Mouse (Mus musculus) kidney, postnatal 0 days (tissue): ENCODE measurements at regions not wholly inside any gene's neighbourhood (a gene's known extent, or its start where the extent isn't known, plus 50 kb on each side); places are given as distances from the start of the nearest gene placed in this dataset.

Experiments used
- ATAC-seq: fragments of 200-750 bp; cut with Nextera tagmentation; replicated peaks from 2 replicates; pipeline ENCODE4 v1.8.0; 2017; ENCODE audit warnings: low read depth, moderate number of reproducible peaks, moderate TSS enrichment, moderate library complexity; ENCODE audit not compliant: low FRiP score
- DNase-seq: peaks from one replicate; pipeline ENCODE4 v3.0.0-alpha.2; 2016; ENCODE audit warnings: low spot score
- H3K27ac ChIP-seq: fragments of 300-500 bp; sonication (generic); 2 replicates; pipeline ENCODE4 v1.5.1; 2014; ENCODE audit warnings: mild to moderate bottlenecking
- H3K27me3 ChIP-seq: fragments of 300-500 bp; sonication (generic); 2 replicates; pipeline ENCODE4 v1.6.1; 2014; ENCODE audit warnings: low read length, mixed read lengths; ENCODE audit not compliant: insufficient read depth
- H3K36me3 ChIP-seq: fragments of 300-500 bp; sonication (generic); 2 replicates; pipeline ENCODE4 v1.6.1; 2014; ENCODE audit warnings: low read length, mixed read lengths; ENCODE audit not compliant: insufficient read depth
- H3K4me1 ChIP-seq: fragments of 300-500 bp; sonication (generic); replicated peaks from 2 replicates; pipeline ENCODE4 v1.6.1; 2014; ENCODE audit warnings: antibody characterized with exemption, low read length, mixed read lengths; ENCODE audit not compliant: insufficient read depth
- H3K4me2 ChIP-seq: fragments of 300-500 bp; sonication (generic); 2 replicates; pipeline ENCODE4 v1.6.1; 2014; ENCODE audit warnings: mild to moderate bottlenecking, low read length, moderate library complexity, mixed read lengths
- H3K4me3 ChIP-seq: fragments of 300-500 bp; sonication (generic); replicated peaks from 2 replicates; pipeline ENCODE4 v1.5.1; 2014; ENCODE audit warnings: low read depth, low read length
- H3K9ac ChIP-seq: fragments of 300-500 bp; sonication (generic); 2 replicates; pipeline ENCODE4 v1.6.1; 2014; ENCODE audit warnings: low read depth, low read length
- H3K9me3 ChIP-seq: fragments of 300-500 bp; sonication (generic); replicated peaks from 2 replicates; pipeline ENCODE4 v1.6.1; 2016; ENCODE audit warnings: low read length, inconsistent platforms, mixed read lengths
- CTCF ChIP-seq: IDR thresholded peaks from 2 replicates; pipeline ENCODE4 v1.5.1; 2016; ENCODE audit warnings: antibody characterized with exemption, low read depth, mild to moderate bottlenecking, moderate library complexity
- WGBS: fragments of 180-500 bp; shearing (Covaris S2); extraction: QIAGEN DNeasy Blood & Tissue Kit; methylation state at CpG from one replicate; pipeline ENCODE4 v1.1.7; 2014; 5-methylcytosine and 5-hydroxymethylcytosine counted together

DNA sequence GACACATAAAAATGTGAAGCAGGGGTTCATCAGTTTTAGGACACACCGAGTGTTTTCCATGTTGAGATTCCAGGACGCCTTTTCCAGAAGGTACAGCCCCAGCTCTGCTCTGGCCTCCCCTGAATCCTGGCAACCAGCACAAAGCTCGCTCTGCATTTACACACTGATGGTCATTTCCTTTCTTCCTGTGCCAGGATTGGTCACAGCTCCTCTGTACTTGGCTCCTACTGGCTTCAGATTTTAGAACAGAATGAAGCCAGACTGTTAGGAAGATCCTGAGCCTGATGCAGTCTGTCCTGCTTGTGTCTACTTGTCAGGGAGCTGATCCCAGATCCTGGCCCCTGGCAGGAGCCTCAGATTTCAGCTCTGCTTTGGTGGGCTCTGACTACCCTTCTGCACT, 116.2 kb downstream of the Emx2 start:
- no peak for TF ChIP-seq CTCF
- H3K9ac ChIP-seq: no peak overlapping the region
- WGBS: 64% methylated on average over 3 of the region's 3 CpGs
- no peak overlapping the region for H3K4me3 ChIP-seq
- no peak for DNase-seq
- H3K9me3 ChIP-seq: no peaks in the 10 kb centered on the region
- ATAC-seq: no peak
- no peaks in the 10 kb centered on the region for H3K4me1 ChIP-seq
- H3K36me3 ChIP-seq: no peaks in the 10 kb centered on the region
- H3K27me3 ChIP-seq: no peaks in the 10 kb centered on the region
- H3K27ac ChIP-seq: no peak overlapping the region
- no peak overlapping the region for H3K4me2 ChIP-seq

DNA sequence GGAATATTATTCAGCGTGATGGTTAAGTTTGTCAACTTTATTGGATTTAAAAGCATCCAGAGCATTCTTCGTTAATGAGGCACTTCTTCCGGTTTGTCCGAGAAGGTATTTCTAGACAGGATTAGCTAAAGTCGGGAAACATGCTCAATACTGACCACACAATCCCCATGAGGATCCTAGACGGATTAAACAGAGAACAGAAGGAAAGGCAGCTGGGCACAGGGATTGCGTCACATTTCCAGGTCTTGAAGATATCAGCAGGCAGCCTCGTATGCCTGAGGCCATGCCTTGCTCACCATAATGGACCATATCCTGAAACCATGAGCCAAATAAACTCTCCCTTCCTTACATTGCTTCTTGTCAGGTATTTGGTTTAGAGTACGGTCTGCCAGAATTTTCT, 119.7 kb downstream of the Emx2 start:
- no peaks in the 10 kb centered on the region for H3K36me3 ChIP-seq
- H3K4me2 ChIP-seq: no peak overlapping the region
- TF ChIP-seq CTCF: no peak
- H3K4me3 ChIP-seq: no peak overlapping the region
- H3K27ac ChIP-seq: no peak overlapping the region
- ATAC-seq (no peak), DNase-seq (no peak)
- no peaks in the 10 kb centered on the region for H3K9me3 ChIP-seq
- no peak overlapping the region for H3K9ac ChIP-seq
- WGBS: 85% methylated on average over 9 of the region's 9 CpGs
- H3K27me3 ChIP-seq: no peaks in the 10 kb centered on the region
- H3K4me1 ChIP-seq: no peaks in the 10 kb centered on the region

DNA sequence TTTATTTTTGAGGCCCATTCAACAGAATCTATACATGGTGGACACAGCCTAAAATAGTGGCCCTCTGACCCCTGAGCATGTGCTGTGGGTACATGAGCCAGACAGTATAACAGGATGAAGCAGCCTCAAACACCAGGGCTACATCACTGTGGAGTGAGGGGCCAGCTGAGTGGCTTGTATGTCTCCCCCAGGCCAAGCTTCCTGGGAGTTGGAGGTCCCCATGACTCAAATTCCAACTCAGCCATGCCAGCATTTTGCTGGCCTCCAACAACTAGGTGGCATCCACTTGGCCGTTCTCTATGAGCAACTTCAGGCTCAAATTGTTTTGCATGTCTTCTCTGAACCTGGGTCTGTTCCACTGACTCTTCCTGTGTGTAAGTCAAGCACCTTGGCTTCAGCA, 121.5 kb downstream of the Emx2 start:
- no peak overlapping the region for H3K9ac ChIP-seq
- DNase-seq (no peak), ATAC-seq (no peak)
- 92% methylated on average over 1 of the region's 1 CpGs for WGBS
- H3K27me3 ChIP-seq: no peaks in the 10 kb centered on the region
- no peak overlapping the region for H3K27ac ChIP-seq
- H3K4me1 ChIP-seq: no peaks in the 10 kb centered on the region
- H3K4me2 ChIP-seq: no peak overlapping the region
- no peaks in the 10 kb centered on the region for H3K36me3 ChIP-seq
- no peaks in the 10 kb centered on the region for H3K9me3 ChIP-seq
- H3K4me3 ChIP-seq: no peak overlapping the region
- no peak for TF ChIP-seq CTCF

DNA sequence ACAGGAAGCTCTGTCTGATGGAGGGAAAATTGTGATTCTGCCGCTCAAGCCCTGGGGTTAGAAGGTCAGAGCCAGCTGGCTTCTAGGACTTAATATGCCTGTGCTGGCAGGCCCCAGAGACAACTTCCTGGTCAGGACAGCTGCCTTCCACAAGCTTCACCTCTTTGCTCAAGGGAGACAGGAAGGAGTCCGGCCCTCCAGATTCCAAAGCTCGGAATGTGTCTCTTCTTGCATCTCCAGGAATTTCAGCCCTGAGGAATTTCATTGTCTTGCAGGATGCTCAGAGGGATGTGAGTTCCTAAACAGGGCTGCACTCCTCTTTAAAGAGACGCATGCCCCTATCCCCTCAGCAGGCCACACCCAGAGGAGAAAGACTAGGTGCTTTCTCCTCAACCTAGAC, 127.7 kb downstream of the Emx2 start:
- Histone ChIP-seq H3K27me3 (no peaks in the 10 kb centered on the region), H3K27ac (no peak overlapping the region; the same call in 1 of the 2 replicates), H3K9me3 (no peaks in the 10 kb centered on the region), H3K36me3 (no peaks in the 10 kb centered on the region), H3K4me2 (no peak overlapping the region), H3K4me3 (no peak overlapping the region), H3K9ac (no peak overlapping the region), H3K4me1 (0 out of 2 replicates have a peak, but pooled peaks cover 3% of the 10 kb centered on the region)
- 53% methylated on average over 4 of the region's 4 CpGs for WGBS
- no peak for TF ChIP-seq CTCF
- ATAC-seq (no peak), DNase-seq (no peak)

DNA sequence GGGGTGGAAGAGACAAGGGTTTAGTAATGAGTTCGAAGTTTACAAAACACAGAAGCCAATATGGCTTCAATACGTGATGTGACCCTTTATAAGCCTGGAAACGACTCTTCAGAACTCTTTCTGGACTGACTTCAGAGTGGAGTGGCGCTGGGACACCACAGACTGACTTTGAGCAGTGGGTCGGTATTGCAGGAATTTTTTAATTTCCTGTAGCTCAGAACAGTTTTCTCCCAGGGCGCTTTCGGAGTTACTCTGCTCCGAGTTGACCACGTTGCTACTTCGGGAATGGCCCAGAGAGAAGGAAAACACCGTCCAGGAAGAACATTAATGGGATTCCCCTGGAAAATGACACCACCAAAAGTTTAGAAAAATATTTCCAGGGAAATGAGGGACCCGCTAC, 129.1 kb downstream of the Emx2 start:
- H3K27ac ChIP-seq: peak overlapping the region; percentile 13; the same call in 1 of the 2 replicates
- no peaks in the 10 kb centered on the region for H3K9me3 ChIP-seq
- no peaks in the 10 kb centered on the region for H3K36me3 ChIP-seq
- WGBS: 33% methylated on average over 12 of the region's 12 CpGs
- no peak overlapping the region for H3K4me3 ChIP-seq
- H3K9ac ChIP-seq: no peak overlapping the region
- no peak for TF ChIP-seq CTCF
- ATAC-seq: no peak
- 0 out of 2 replicates have a peak, but pooled peaks cover 7% of the 10 kb centered on the region for H3K4me1 ChIP-seq
- H3K4me2 ChIP-seq: no peak overlapping the region
- DNase-seq: no peak
- no peaks in the 10 kb centered on the region for H3K27me3 ChIP-seq

DNA sequence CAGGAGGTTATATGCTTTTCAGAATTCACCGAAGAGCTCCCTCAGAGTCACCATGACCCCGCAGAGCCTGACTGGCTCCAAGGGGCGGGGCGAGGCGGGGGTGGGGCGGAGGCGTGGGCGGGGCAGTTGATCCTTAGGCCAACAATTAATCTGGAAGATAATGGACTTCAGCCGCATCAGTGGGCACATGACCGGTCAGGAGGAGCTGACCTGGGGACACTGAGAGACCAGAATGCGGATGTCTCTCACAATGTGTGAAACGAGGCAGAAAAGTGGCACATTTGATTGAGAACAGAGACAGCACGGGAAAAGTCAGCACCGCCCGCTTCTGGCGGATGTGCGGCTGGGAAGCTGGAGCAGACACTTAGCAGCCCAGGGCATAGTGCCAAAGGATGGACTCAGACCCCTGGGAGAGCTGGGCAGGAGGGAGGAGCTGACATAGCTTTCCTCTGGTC, 129.9 kb downstream of the Emx2 start:
- H3K4me2 ChIP-seq: peak overlapping the region; percentile 59
- no peaks in the 10 kb centered on the region for H3K27me3 ChIP-seq
- H3K9me3 ChIP-seq: no peaks in the 10 kb centered on the region
- H3K27ac ChIP-seq: peak overlapping the region; percentile 70
- H3K4me1 ChIP-seq: 0 out of 2 replicates have a peak, but pooled peaks cover 7% of the 10 kb centered on the region
- peak overlapping the region; percentile 27; the same call in 1 of the 2 replicates for H3K4me3 ChIP-seq
- ATAC-seq: peak; percentile 87
- no peak for TF ChIP-seq CTCF
- WGBS: 8% methylated on average over 17 of the region's 17 CpGs
- H3K36me3 ChIP-seq: no peaks in the 10 kb centered on the region
- peak overlapping the region; percentile 35; the same call in 1 of the 2 replicates for H3K9ac ChIP-seq
- DNase-seq: peak; percentile 52

DNA sequence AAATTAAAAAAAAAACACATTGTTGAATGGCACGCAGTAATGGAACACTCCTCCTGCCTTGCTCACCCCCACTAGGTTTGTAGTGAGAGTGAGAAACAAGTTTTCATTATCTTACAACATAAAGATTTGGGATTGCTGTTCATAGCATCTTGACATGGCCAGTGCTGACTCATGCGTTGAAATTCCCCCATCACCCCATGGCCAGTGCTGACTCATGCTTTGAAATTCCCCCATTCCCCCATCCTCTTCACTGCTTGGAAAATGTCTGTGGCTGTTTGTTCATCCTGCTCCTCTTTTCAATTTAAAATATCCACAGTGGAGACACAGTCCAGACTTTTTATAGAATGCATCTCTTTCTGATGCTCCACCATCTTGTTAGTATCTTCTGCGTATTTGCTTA, 131.8 kb downstream of the Emx2 start:
- ATAC-seq (no peak), DNase-seq (no peak)
- Histone ChIP-seq H3K4me3 (no peak overlapping the region), H3K36me3 (no peaks in the 10 kb centered on the region), H3K27me3 (no peaks in the 10 kb centered on the region), H3K9me3 (no peaks in the 10 kb centered on the region), H3K9ac (no peak overlapping the region), H3K4me1 (0 out of 2 replicates have a peak, but pooled peaks cover 7% of the 10 kb centered on the region), H3K4me2 (no peak overlapping the region), H3K27ac (no peak overlapping the region)
- no peak for TF ChIP-seq CTCF
- WGBS: 95% methylated on average over 3 of the region's 3 CpGs
